Mouse (Mus musculus): ENCODE measurements at regions not wholly inside any gene's neighbourhood (a gene's known extent, or its start where the extent isn't known, plus 50 kb on each side); places are given as distances from the start of the nearest gene placed in this dataset.
"Not testable (repeated sequence)": the region's sequence is repeated elsewhere in the genome, so short reads cannot be mapped to it uniquely, and the experiment has no call there.

- no peak for DNase-seq (ENCODE audit: low spot score in 2 of 2)
Observed at GRCm38 (mm10) chrX:50675356-50675755, 165.5 kb upstream of the Stk26 start.

GRCm38 (mm10) chrX:50657835-50658565, 182.8 kb upstream of the Stk26 start:
- DNase-seq (ENCODE audit: low spot score in 2 of 2), result peak; percentile 6 to 53

- no peak for DNase-seq (ENCODE audit: low spot score in 2 of 2)
Observed at GRCm38 (mm10) chrX:50657180-50657834, 183.5 kb upstream of the Stk26 start.

- not testable (repeated sequence) for DNase-seq (ENCODE audit: low spot score in 2 of 2)
Observed at GRCm38 (mm10) chrX:50655380-50655779, 185.5 kb upstream of the Stk26 start.

GRCm38 (mm10) chrX:50641347-50641746, 199.5 kb upstream of the Stk26 start:
- no peak for DNase-seq (ENCODE audit: low spot score in 2 of 2)

- no peak for DNase-seq (ENCODE audit: low spot score in 2 of 2)
Observed at GRCm38 (mm10) chrX:50635634-50636033, 205.2 kb upstream of the Stk26 start.

- peak; percentile 68 to 77 for DNase-seq (ENCODE audit: low spot score in 2 of 2)
Observed at GRCm38 (mm10) chrX:50634842-50635615, 205.8 kb upstream of the Stk26 start.

GRCm38 (mm10) chrX:50632536-50632935, 204.2 kb upstream of the Olfr1324 start:
- no peak for DNase-seq (ENCODE audit: low spot score in 2 of 2)

GRCm38 (mm10) chrX:50625336-50625735, 197.0 kb upstream of the Olfr1324 start:
- no peak for DNase-seq (ENCODE audit: low spot score in 2 of 2)

GRCm38 (mm10) chrX:50622984-50623455, 194.7 kb upstream of the Olfr1324 start:
- peak in 1 of 2 experiments; percentile 73 for DNase-seq (ENCODE audit: low spot score in 2 of 2)

GRCm38 (mm10) chrX:50620909-50621308, 192.6 kb upstream of the Olfr1324 start:
- DNase-seq (ENCODE audit: low spot score in 2 of 2), result no peak

- peak in 1 of 2 experiments; percentile 85 for DNase-seq (ENCODE audit: low spot score in 2 of 2)
Observed at GRCm38 (mm10) chrX:50619919-50620318, 191.6 kb upstream of the Olfr1324 start.

- DNase-seq (ENCODE audit: low spot score in 2 of 2), result no peak
Observed at GRCm38 (mm10) chrX:50618936-50619335, 190.6 kb upstream of the Olfr1324 start.

- DNase-seq (ENCODE audit: low spot score in 2 of 2), result peak in 1 of 2 experiments; percentile 86
Observed at GRCm38 (mm10) chrX:50616920-50617319, 188.6 kb upstream of the Olfr1324 start.

GRCm38 (mm10) chrX:50614874-50615273, 186.6 kb upstream of the Olfr1324 start:
- DNase-seq (ENCODE audit: low spot score in 2 of 2), result peak in 1 of 2 experiments; percentile 68

GRCm38 (mm10) chrX:50614367-50614766, 186.1 kb upstream of the Olfr1324 start:
- DNase-seq (ENCODE audit: low spot score in 2 of 2), result peak in 1 of 2 experiments; percentile 67

GRCm38 (mm10) chrX:50611765-50612591, 183.7 kb upstream of the Olfr1324 start:
- DNase-seq (ENCODE audit: low spot score in 2 of 2), result peak in 1 of 2 experiments; percentile 75

GRCm38 (mm10) chrX:50608141-50608540, 179.8 kb upstream of the Olfr1324 start:
- DNase-seq (ENCODE audit: low spot score in 2 of 2), result not testable (repeated sequence)

- DNase-seq (ENCODE audit: low spot score in 2 of 2), result peak in 1 of 2 experiments; percentile 77
Observed at GRCm38 (mm10) chrX:50607636-50608035, 179.3 kb upstream of the Olfr1324 start.

GRCm38 (mm10) chrX:50605517-50605916, 177.2 kb upstream of the Olfr1324 start:
- DNase-seq (ENCODE audit: low spot score in 2 of 2), result peak in 1 of 2 experiments; percentile 76

- DNase-seq (ENCODE audit: low spot score in 2 of 2), result peak in 1 of 2 experiments; percentile 74
Observed at GRCm38 (mm10) chrX:50604995-50605394, 176.7 kb upstream of the Olfr1324 start.
